Mouse (Mus musculus) kidney, embryonic 16.5 days (tissue): ENCODE data around the gene Arhgef28. TPM values are rescaled to one million over a fixed set of nuclear protein-coding genes. Genes with fewer than 3 reads are reported as not detected.
A peak's percentile ranks its signal among the peaks of the same experiment; 100 is the strongest.

Experiments
- ATAC-seq: fragments of 200-750 bp; cut with Nextera tagmentation; 2 replicates; pipeline ENCODE4 v1.8.0; 2017; ENCODE audit warnings: moderate TSS enrichment; ENCODE audit not compliant: low FRiP score, low TSS enrichment
- H3K27ac ChIP-seq: fragments of 300-500 bp; sonication (generic); 2 replicates; pipeline ENCODE4 v1.5.1; 2014; ENCODE audit warnings: low read length
- H3K27me3 ChIP-seq: fragments of 300-500 bp; sonication (generic); 2 replicates; pipeline ENCODE4 v1.6.1; 2014; ENCODE audit warnings: low read length, control low read depth, mixed read lengths; ENCODE audit not compliant: insufficient read depth
- H3K36me3 ChIP-seq: fragments of 300-500 bp; sonication (generic); 2 replicates; pipeline ENCODE4 v1.6.1; 2014; ENCODE audit warnings: low read length, control low read depth, mixed read lengths; ENCODE audit not compliant: insufficient read depth
- H3K4me1 ChIP-seq: fragments of 300-500 bp; sonication (generic); 2 replicates; pipeline ENCODE4 v1.6.1; 2014; ENCODE audit warnings: low read length, control low read depth, mixed read lengths; ENCODE audit not compliant: insufficient read depth
- H3K4me2 ChIP-seq: fragments of 300-500 bp; sonication (generic); replicated peaks from 2 replicates; pipeline ENCODE4 v1.6.1; 2014; ENCODE audit warnings: low read depth, low read length
- H3K4me3 ChIP-seq: fragments of 300-500 bp; sonication (generic); 2 replicates; pipeline ENCODE4 v1.5.1; 2014; ENCODE audit warnings: mild to moderate bottlenecking, low read length
- H3K9ac ChIP-seq: fragments of 300-500 bp; sonication (generic); replicated peaks from 2 replicates; pipeline ENCODE4 v1.6.1; 2014; ENCODE audit warnings: low read length
- H3K9me3 ChIP-seq: fragments of 300-500 bp; sonication (generic); 2 replicates; pipeline ENCODE4 v1.6.1; 2016; ENCODE audit warnings: low read length, control low read depth
- WGBS: fragments of 180-500 bp; shearing (Covaris S2); extraction: QIAGEN DNeasy Blood & Tissue Kit; methylation state at CpG from one replicate; pipeline ENCODE4 v1.1.7; 2014; 5-methylcytosine and 5-hydroxymethylcytosine counted together
- polyA plus RNA-seq: library from polyadenylated mRNA; unstranded; fragments of >200 nt; fragmentation: Nextera tagmentation; extraction: Ambion mirVana; gene quantifications from 2 replicates; pipeline ENCODE4 v1.2.1, GENCODE M21; 2015

Gene Arhgef28
- polyA plus RNA-seq, 1 experiment from 2014 or later: 45.1 TPM

DNA sequence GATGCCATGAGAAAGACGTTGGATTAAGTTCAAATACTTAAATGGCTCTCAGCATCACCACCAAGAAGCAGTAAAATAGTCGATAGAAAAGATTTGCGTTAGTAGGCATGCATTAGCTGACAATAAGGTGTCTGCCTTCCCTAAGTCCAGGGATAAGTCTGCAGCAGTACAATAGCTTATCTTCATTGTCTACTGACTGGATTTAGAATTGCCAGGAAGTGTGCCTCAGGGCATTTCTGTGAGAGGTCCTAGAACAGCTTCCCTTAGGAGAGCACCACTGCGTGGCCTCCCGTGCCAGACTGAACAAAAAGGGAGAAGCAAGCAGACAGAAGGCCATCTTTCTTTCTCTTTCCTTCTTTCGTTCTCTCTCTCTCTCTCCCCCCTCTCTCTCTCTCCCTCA is 252.2 kb downstream of the Arhgef28 start:
- 73% methylated on average over 6 of the region's 6 CpGs for WGBS
- peaks cover 21% of the 10 kb centered on the region for H3K36me3 ChIP-seq

DNA sequence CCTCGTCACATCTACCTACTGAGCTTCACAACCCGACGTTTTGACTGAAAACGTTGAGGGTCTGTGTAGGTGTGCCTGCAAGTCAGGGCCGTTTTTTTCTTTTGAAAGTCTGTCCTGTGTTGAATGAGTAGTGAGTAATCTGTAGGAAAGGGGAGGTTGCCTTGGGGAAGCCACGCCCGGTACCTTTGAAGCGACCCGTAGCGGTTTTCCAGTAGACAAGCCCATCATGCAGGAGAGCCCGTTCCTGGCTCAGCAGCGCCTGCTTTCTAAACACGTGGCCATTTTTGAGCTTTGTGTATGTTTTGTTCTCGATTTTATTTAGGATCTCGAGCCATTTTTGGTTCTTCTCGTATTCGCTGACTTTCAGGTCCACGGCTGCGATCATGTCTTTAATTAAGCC is 252.7 kb downstream of the Arhgef28 start:
- no peak overlapping the region for H3K9ac ChIP-seq
- H3K4me3 ChIP-seq: no peak overlapping the region
- peaks cover 16% of the 10 kb centered on the region for H3K4me1 ChIP-seq
- H3K27me3 ChIP-seq: no peaks in the 10 kb centered on the region
- no peak overlapping the region for H3K4me2 ChIP-seq
- no peaks in the 10 kb centered on the region for H3K9me3 ChIP-seq
- H3K27ac ChIP-seq: no peak overlapping the region
- 89% methylated on average over 19 of the region's 19 CpGs for WGBS
- H3K36me3 ChIP-seq: peaks cover 21% of the 10 kb centered on the region
- no peak for ATAC-seq

More for the DNA sequence above, 252.2 kb downstream of the Arhgef28 start:
- no peak overlapping the region for H3K9ac ChIP-seq
- H3K27me3 ChIP-seq: no peaks in the 10 kb centered on the region
- H3K4me3 ChIP-seq: no peak overlapping the region
- peaks cover 16% of the 10 kb centered on the region for H3K4me1 ChIP-seq
- H3K9me3 ChIP-seq: no peaks in the 10 kb centered on the region
- ATAC-seq: no peak
- no peak overlapping the region for H3K4me2 ChIP-seq
- H3K27ac ChIP-seq: no peak overlapping the region

DNA sequence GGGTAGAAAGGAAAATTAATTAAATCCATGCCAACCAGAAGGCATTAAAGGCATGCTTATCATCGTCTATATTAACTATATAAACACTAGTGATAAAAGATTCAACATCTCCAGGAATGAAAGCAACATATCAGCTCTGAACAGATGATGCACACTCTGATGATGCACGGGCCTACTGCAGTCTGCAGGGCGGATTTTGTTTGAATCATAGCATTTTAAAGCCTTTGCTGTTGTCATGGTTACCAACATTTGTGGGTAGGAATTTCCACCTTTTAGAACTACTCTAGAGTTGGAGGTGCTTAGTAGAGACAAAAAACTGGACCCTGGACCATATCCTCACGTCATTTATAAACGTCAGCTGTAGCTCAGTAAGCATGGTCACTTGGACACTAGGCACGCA is 257.4 kb downstream of the Arhgef28 start:
- 94% methylated on average over 6 of the region's 6 CpGs for WGBS
- ATAC-seq: no peak
- Histone ChIP-seq H3K4me3 (no peak overlapping the region), H3K4me1 (no peaks in the 10 kb centered on the region), H3K27ac (no peak overlapping the region), H3K27me3 (no peaks in the 10 kb centered on the region), H3K9me3 (no peaks in the 10 kb centered on the region), H3K4me2 (no peak overlapping the region), H3K36me3 (peaks cover 36% of the 10 kb centered on the region), H3K9ac (no peak overlapping the region)

DNA sequence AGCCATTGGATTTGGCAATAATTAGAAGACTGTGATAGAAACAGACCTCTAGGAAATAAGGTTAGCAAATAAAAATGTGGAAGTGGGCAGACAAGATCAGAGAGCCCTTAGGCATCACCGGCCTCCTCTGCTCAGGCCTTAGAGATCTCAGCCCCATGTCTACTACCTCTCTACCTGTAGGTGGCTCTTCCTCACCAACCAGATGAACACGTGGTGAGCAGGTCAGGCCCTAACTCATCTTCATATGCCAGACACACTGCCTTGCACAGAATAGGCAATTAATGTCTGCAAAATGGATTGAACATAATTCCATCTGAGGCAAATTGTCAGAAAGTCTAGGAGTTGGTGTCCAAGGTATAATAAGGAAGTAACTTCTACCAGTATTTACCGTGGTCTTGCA is 258.6 kb downstream of the Arhgef28 start:
- 74% methylated on average over 3 of the region's 3 CpGs for WGBS
- Histone ChIP-seq H3K4me2 (no peak overlapping the region), H3K27me3 (no peaks in the 10 kb centered on the region), H3K27ac (no peak overlapping the region), H3K36me3 (peaks cover 30% of the 10 kb centered on the region), H3K4me3 (no peak overlapping the region), H3K4me1 (no peaks in the 10 kb centered on the region), H3K9ac (no peak overlapping the region), H3K9me3 (no peaks in the 10 kb centered on the region)
- ATAC-seq: no peak

DNA sequence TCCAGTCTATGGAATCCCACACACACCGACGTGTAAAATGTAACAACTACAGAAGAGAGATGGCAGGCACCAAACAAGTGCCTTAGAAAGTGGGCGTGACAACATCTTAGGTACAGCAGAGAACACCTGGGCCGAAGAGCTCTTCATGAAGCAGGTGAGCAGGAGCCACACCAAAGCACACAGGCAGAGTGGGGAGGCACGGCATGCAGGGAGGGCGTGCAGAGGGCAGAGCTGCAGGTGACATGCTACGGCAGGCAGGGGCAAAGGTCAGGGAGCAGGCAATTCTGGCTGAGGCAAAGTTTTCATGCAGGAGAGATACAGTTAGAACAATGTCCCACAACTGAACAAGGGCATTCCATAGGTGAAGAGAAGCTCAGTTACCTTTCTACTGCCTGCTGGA is 259.8 kb downstream of the Arhgef28 start:
- ATAC-seq: no peak
- H3K4me1 ChIP-seq: no peaks in the 10 kb centered on the region
- no peak overlapping the region for H3K9ac ChIP-seq
- no peak overlapping the region for H3K27ac ChIP-seq
- 79% methylated on average over 7 of the region's 7 CpGs for WGBS
- no peak overlapping the region for H3K4me2 ChIP-seq
- H3K4me3 ChIP-seq: no peak overlapping the region
- H3K36me3 ChIP-seq: peaks cover 30% of the 10 kb centered on the region; the same call in 1 of the 2 replicates
- H3K9me3 ChIP-seq: no peaks in the 10 kb centered on the region
- no peaks in the 10 kb centered on the region for H3K27me3 ChIP-seq

DNA sequence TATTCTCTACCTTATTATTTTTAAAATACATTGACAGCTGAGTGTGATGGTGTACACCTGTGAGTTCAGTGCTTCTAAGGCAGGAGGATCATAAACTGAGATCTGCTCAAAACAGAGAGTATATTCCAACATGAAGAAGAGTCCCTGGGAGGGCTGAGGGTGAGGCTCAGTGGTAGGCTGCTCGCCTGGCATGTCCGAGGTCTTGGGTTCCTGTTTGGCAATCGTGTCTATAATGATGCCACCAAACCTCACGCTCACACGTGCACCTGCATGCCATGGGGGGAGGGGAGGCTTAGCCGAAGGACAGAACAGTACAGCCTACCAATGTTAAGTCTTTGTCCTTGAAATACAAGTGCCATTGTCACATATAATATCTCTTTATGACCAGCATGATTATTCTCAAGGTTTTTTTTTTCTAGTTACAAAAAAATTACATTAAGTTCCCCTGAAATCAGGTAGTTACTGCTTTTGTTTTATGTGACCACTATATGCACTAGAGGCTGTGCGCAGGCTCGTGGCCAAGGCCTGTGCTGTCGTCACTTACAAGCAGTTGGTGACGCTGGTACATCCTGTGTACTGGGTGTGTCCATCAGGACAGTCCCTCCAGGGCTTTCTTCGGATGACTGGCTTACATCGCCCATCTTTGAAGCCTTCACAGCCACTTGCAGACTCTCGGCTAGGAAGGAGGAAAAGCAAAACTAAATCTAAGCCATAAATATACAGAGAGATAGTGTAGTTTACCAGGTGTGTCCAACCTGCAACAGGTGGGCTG is 264.1 kb downstream of the Arhgef28 start:
- no peak overlapping the region for H3K4me3 ChIP-seq
- no peaks in the 10 kb centered on the region for H3K9me3 ChIP-seq
- H3K27ac ChIP-seq: no peak overlapping the region
- ATAC-seq: no peak
- H3K4me1 ChIP-seq: no peaks in the 10 kb centered on the region
- WGBS: 88% methylated on average over 13 of the region's 13 CpGs
- peaks cover 32% of the 10 kb centered on the region; the same call in 1 of the 2 replicates for H3K36me3 ChIP-seq
- H3K9ac ChIP-seq: no peak overlapping the region
- no peaks in the 10 kb centered on the region for H3K27me3 ChIP-seq
- no peak overlapping the region for H3K4me2 ChIP-seq

DNA sequence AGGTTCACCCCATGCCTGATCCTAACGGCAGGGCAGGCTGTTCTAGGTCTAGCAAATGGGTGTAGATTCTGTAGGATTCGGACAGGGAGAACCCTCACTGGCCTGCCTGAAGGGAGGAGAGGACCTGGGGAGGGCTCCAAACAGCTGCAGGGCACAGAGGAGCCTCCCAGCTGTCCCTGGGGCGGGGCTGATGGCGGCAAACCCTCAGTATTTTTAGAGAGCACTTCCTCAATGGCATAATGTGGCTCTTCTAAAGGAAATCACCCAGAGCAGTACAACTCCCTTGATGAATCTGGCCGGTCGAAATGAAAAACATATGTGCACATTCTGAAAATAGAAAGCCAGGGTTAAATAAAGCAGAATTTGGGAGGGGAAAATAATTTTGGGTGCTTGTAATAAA is 265.1 kb downstream of the Arhgef28 start:
- WGBS: 68% methylated on average over 6 of the region's 6 CpGs

DNA sequence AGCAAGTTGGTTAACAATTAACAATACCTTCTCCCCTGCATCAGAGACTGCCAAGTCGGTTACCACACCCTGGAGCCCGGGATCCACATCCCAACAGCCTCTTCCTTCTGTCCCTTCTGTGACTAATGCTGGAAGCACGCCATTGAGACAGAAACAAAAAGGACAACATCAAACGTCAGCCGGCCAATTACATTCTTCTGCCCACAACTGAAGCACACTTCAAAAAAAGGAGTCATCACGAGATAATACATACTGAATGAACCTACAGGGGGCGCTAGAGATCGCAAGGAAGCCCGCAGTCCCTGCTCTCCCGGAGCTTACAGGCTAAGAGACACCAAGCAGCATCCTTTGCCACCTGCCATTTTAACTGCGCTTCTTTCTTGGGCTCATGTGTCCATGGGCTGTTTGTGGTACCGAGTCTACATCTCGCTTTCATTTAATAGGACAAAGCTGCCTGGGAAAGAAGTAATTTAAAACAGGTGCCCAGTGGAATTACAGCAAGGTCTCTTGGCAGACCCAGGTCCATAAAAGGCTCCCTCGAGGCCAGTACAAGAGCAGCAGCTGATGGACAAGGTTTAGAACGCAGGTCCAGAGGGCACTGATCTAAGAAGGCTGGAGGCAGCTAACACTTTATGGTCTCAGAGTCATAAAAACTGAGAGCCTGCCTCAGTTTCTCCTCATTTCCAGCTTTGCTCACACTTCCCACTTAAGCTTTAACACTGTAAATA is 266.6 kb downstream of the Arhgef28 start:
- Histone ChIP-seq H3K9me3 (no peaks in the 10 kb centered on the region), H3K27me3 (no peaks in the 10 kb centered on the region), H3K4me2 (no peak overlapping the region), H3K36me3 (peaks cover 20% of the 10 kb centered on the region; the same call in 1 of the 2 replicates), H3K4me1 (no peaks in the 10 kb centered on the region), H3K9ac (no peak overlapping the region), H3K4me3 (no peak overlapping the region), H3K27ac (no peak overlapping the region)
- WGBS: 67% methylated on average over 15 of the region's 15 CpGs
- ATAC-seq: peak; percentile 28; the same call in 1 of the 2 replicates

More for the DNA sequence above, 265.1 kb downstream of the Arhgef28 start:
- H3K9ac ChIP-seq: no peak overlapping the region
- no peaks in the 10 kb centered on the region for H3K4me1 ChIP-seq
- no peaks in the 10 kb centered on the region for H3K27me3 ChIP-seq
- H3K4me2 ChIP-seq: no peak overlapping the region
- peaks cover 26% of the 10 kb centered on the region; the same call in 1 of the 2 replicates for H3K36me3 ChIP-seq
- H3K4me3 ChIP-seq: no peak overlapping the region
- no peak for ATAC-seq
- H3K9me3 ChIP-seq: no peaks in the 10 kb centered on the region
- H3K27ac ChIP-seq: no peak overlapping the region

DNA sequence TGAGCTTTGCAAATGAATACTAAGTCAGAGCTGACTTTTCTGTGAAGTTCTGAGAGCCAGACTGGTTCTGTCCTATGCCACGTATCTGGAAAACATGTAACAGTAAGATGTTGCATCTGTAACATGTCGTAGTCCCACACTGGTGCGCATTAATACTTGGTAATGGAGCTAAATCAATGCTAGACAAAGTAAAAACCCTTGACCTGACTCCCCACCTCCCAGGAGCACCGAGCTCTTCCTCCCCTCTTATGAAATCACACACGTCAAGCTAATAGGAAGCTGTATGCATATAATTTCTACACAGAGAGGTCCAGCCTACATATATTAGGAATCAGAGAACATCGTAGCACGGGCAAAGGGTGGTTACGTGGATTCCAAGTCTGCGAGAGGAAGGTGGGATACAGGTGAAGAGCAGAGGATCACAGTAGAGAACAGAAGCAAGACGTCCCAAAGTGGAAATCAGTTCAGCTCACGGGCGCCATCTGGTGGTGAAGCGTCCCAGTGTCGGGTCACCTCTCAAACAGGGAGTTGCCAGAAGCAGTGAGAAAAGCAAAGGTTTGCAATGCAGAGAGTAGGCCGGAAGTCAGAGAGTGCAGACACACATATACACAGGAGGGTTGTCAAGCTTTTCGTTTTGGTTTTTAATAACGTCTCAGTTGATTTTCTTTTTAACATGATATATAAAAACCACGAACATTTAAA is 267.5 kb downstream of the Arhgef28 start:
- H3K4me2 ChIP-seq: no peak overlapping the region
- no peaks in the 10 kb centered on the region for H3K9me3 ChIP-seq
- peaks cover 14% of the 10 kb centered on the region; the same call in 1 of the 2 replicates for H3K36me3 ChIP-seq
- peak; percentile 82 for ATAC-seq
- 33% methylated on average over 18 of the region's 18 CpGs for WGBS
- no peak overlapping the region for H3K27ac ChIP-seq
- H3K4me3 ChIP-seq: no peak overlapping the region
- H3K9ac ChIP-seq: no peak overlapping the region
- no peaks in the 10 kb centered on the region for H3K27me3 ChIP-seq
- H3K4me1 ChIP-seq: no peaks in the 10 kb centered on the region
